Mouse (Mus musculus) G1E (cell line): ENCODE data around the gene Tspyl1. TPM values are rescaled to one million over a fixed set of nuclear protein-coding genes. Genes with fewer than 3 reads are reported as not detected.

Experiments used
- ATAC-seq: 2 replicates; pipeline ENCODE4 v1.8.0; 2016; ENCODE audit warnings: mild to moderate bottlenecking; ENCODE audit not compliant: insufficient number of reproducible peaks, poor library complexity, low FRiP score, severe bottlenecking; ENCODE audit errors: extremely low read depth
- DNase-seq: peaks from one replicate; pipeline ENCODE4 v3.0.0; 2012; ENCODE audit warnings: low spot score
- H3K27me3 ChIP-seq: 2 replicates; pipeline ENCODE4 v1.6.1; 2012; ENCODE audit warnings: mild to moderate bottlenecking, low read length, inconsistent platforms; ENCODE audit not compliant: insufficient read depth
- H3K36me3 ChIP-seq: replicated peaks from 2 replicates; pipeline ENCODE3; 2012; ENCODE audit warnings: mild to moderate bottlenecking, inconsistent platforms
- H3K4me1 ChIP-seq: 2 replicates; pipeline ENCODE4 v1.6.1; 2012; ENCODE audit warnings: low read depth, low read length, inconsistent platforms, mixed read lengths; ENCODE audit not compliant: insufficient read depth
- H3K4me3 ChIP-seq: 2 replicates; pipeline ENCODE4 v1.5.1; 2012; ENCODE audit warnings: low read depth, mild to moderate bottlenecking, inconsistent platforms, low read length, moderate library complexity, mixed read lengths
- H3K9me3 ChIP-seq: replicated peaks from 2 replicates; pipeline ENCODE4 v1.6.1; 2012; ENCODE audit warnings: inconsistent platforms
- CTCF ChIP-seq: IDR thresholded peaks from 2 replicates; pipeline ENCODE4 v1.5.1; 2012; ENCODE audit warnings: low read depth, low read length, inconsistent platforms, mixed read lengths
- GATA1 ChIP-seq: IDR thresholded peaks from 2 replicates; pipeline ENCODE4 v1.6.1; 2012; ENCODE audit warnings: borderline replicate concordance, low read length, inconsistent platforms, mixed read lengths
- GATA2 ChIP-seq: IDR thresholded peaks from 2 replicates; pipeline ENCODE4 v1.6.1; 2012; ENCODE audit warnings: low read depth, low read length, inconsistent platforms, borderline replicate concordance
- POLR2AphosphoS5 ChIP-seq: IDR thresholded peaks from 2 replicates; pipeline ENCODE4 v1.6.1; 2012; ENCODE audit warnings: low read depth, low read length, inconsistent platforms; ENCODE audit not compliant: insufficient replicate concordance
- TAL1 ChIP-seq: conservative IDR thresholded peaks from 2 replicates; pipeline ENCODE4 v1.6.1; 2012; ENCODE audit warnings: low read depth, low read length, inconsistent platforms, mixed read lengths
- polyA plus RNA-seq: library from polyadenylated mRNA; stranded (reverse); fragments of >175 nt; gene quantifications from 2 replicates; pipeline ENCODE4 v1.2.3, GENCODE M21; 2012
- total RNA-seq, 2 experiments: library from RNA; stranded (forward) in 1 of 2; stranded (reverse) in 1 of 2; fragments of 200-1000 nt in 1 of 2; fragments of >200 nt in 1 of 2; fragmentation: Nextera tagmentation in 1 of 2; gene quantifications; 2 replicates each; pipeline ENCODE4 v1.2.3; 2014 to 2017

Tspyl1 gene
- total and polyA plus RNA-seq, 3 experiments, result 19.6 to 43.5 (median 41.1) TPM

- ATAC-seq, result no peak
- peaks cover 4% of the 10 kb centered on the region; the same call in 1 of the 2 replicates for H3K4me1 ChIP-seq
- TF ChIP-seq GATA2 (no peak), TAL1 (no peak), GATA1 (no peak), POLR2AphosphoS5 (no peak), CTCF (no peak)
- H3K27me3 ChIP-seq, result no peaks in the 10 kb centered on the region; the same call in 1 of the 2 replicates
- no peaks in the 10 kb centered on the region for H3K9me3 ChIP-seq
- no peaks in the 10 kb centered on the region for H3K36me3 ChIP-seq
- no peak for DNase-seq
- no peak overlapping the region; the same call in 1 of the 2 replicates for H3K4me3 ChIP-seq
These were observed 14.5 kb upstream of the Tspyl1 start for GRCm38 (mm10) chr10:34267312-34268070.

DNA sequence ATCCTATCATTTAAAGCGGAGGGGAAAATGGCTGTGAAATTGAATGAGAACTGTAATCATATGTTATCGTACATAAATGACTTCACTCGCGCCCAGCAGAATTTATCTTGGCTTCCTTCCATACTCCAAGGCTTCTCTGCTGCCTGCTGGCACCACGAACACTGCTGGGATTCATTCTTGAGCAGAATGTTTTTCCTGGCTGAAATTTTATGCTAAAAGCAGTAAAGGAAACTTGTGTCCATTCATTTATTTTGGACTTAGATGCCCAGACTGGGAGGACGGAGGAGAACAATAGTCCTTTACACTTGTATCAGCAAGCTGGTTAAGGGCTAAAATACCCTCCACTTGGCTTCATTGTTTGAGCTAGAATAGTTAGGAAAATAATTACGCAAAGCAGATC, 10.3 kb upstream of the Tspyl1 start:
- no peak for ATAC-seq
- TF ChIP-seq TAL1 (no peak), CTCF (no peak), GATA2 (no peak), POLR2AphosphoS5 (no peak), GATA1 (no peak)

DNA sequence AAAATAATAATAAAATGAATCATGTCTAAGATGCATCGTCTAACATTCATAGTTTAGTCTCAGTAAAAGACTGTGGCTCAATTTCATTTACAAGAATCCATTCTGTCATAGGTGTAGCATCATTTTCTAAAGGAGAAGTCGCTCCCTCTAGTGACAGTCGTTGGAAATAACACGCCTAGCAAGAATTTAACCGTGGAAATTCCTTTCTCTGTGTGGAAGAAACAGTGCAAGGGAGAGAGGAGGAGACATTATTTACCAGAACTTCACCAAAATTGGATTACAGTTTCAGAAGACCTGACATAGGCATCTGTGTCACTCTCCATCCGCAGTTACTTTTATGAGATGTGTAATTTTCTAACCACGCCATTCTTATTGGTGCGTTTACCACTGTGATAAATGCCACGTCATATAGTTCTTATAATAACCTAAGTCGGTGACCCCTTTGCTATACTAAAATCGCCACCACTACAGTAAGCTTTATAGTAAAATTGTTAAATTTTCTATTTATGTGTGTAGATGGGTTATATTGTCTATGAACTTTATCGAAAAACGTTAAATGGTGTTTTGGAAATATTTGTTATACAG, 1.3 kb upstream of the Tspyl1 start:
- Histone ChIP-seq H3K9me3 (no peaks in the 10 kb centered on the region), H3K4me3 (peak overlapping the region; percentile 58; the same call in 1 of the 2 replicates), H3K36me3 (peaks cover 12% of the 10 kb centered on the region), H3K4me1 (peaks cover 21% of the 10 kb centered on the region), H3K27me3 (peaks cover 6% of the 10 kb centered on the region; the same call in 1 of the 2 replicates)
- peak; percentile 31; the same call in 1 of the 2 replicates for ATAC-seq
- TF ChIP-seq CTCF, result peak; percentile 44
- TF ChIP-seq TAL1, result no peak
- DNase-seq, result no peak

More for the DNA sequence above, 10.3 kb upstream of the Tspyl1 start:
- DNase-seq, result no peak
- Histone ChIP-seq H3K36me3 (no peaks in the 10 kb centered on the region), H3K9me3 (no peaks in the 10 kb centered on the region), H3K4me1 (peaks cover 4% of the 10 kb centered on the region; the same call in 1 of the 2 replicates), H3K27me3 (no peaks in the 10 kb centered on the region; the same call in 1 of the 2 replicates), H3K4me3 (no peak overlapping the region)

DNA sequence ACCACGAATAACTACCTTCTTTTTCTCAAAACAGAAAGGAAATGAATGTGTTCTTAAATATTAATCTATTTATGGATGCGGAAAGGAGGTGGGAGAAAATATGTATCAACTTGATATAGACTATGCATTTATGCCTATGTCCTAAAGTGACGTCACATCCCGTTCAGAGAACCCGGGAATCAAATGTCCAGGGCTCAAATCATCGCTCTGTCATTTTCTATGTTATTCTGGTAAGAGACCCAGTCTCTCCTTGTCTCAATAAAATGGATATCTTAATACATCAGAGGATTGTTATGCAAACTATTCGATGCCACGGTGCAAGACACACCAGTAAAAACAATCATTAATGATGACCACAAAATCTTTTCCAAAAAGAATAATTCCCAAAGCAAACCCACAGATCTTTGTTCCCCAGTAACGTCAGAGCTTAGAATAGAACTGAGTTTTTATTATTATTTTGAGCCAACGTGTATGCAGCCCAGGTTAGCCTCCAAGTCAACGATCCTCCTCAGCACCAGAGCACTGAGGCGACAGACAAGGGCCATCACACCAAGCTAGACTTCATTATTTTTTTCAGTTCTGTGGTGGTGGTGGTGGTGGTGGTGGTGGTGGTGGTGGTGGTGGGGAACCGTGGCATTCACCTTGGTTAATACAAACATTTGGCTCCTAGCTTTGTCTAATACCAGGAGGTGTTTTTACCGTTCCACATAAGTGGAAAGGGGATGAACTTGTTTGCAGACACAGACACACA, 604 bp upstream of the Tspyl1 start:
- no peak for ATAC-seq
- TF ChIP-seq CTCF, result no peak
- TF ChIP-seq GATA1, result no peak
- no peak for TF ChIP-seq GATA2
- no peak for TF ChIP-seq POLR2AphosphoS5
- TF ChIP-seq TAL1, result no peak
- H3K27me3 ChIP-seq, result peaks cover 6% of the 10 kb centered on the region; the same call in 1 of the 2 replicates
- peaks cover 15% of the 10 kb centered on the region for H3K36me3 ChIP-seq
- H3K4me1 ChIP-seq, result peaks cover 21% of the 10 kb centered on the region
- DNase-seq, result peak; percentile 18
- no peaks in the 10 kb centered on the region for H3K9me3 ChIP-seq
- H3K4me3 ChIP-seq, result peak overlapping the region; percentile 98

- Histone ChIP-seq H3K4me1 (peaks cover 21% of the 10 kb centered on the region), H3K36me3 (peaks cover 22% of the 10 kb centered on the region), H3K9me3 (no peaks in the 10 kb centered on the region), H3K27me3 (0 out of 2 replicates have a peak, but pooled peaks cover 2% of the 10 kb centered on the region), H3K4me3 (peak overlapping the region; percentile 98)
- no peak for ATAC-seq
- no peak for TF ChIP-seq POLR2AphosphoS5
- TF ChIP-seq GATA1, result no peak
- no peak for TF ChIP-seq TAL1
- TF ChIP-seq CTCF, result no peak
- TF ChIP-seq GATA2, result no peak
- DNase-seq, result peak; percentile 10
These were observed 639 bp downstream of the Tspyl1 start for GRCm38 (mm10) chr10:34282420-34283238.
